Mouse (Mus musculus) heart, embryonic 14.5 days (tissue): ENCODE measurements around the gene Clybl. TPM values are rescaled to one million over a fixed set of nuclear protein-coding genes. Genes with fewer than 3 reads are reported as not detected.

ENCODE experiments used
- ATAC-seq: fragments of 200-750 bp; cut with Nextera tagmentation; 2 replicates; pipeline ENCODE4 v1.8.0; 2017; ENCODE audit warnings: low read depth, moderate TSS enrichment; ENCODE audit not compliant: insufficient number of reproducible peaks, insufficient read depth, low FRiP score
- H3K27ac ChIP-seq, 2 experiments: fragments of 200-500 bp in 1 of 2; fragments of 300-500 bp in 1 of 2; sonication (generic) in 1 of 2; replicated peaks in 1 of 2; 2 replicates each; pipeline ENCODE4 v1.5.1; 2012 to 2014; ENCODE audit warnings: low read depth in 2 of 2, low read length in 2 of 2, control low read depth in 1 of 2, mild to moderate bottlenecking in 1 of 2, mixed read lengths in 1 of 2; ENCODE audit not compliant: control insufficient read depth in 1 of 2, insufficient read depth in 1 of 2
- H3K27me3 ChIP-seq: fragments of 300-500 bp; sonication (generic); 2 replicates; pipeline ENCODE4 v1.6.1; 2014; ENCODE audit warnings: mild to moderate bottlenecking, low read length, control low read depth; ENCODE audit not compliant: control insufficient read depth, insufficient read depth
- H3K36me3 ChIP-seq: fragments of 300-500 bp; sonication (generic); 2 replicates; pipeline ENCODE4 v1.6.1; 2014; ENCODE audit warnings: mild to moderate bottlenecking, control low read depth, low read length, mixed read lengths; ENCODE audit not compliant: control insufficient read depth, insufficient read depth
- H3K4me1 ChIP-seq, 2 experiments: fragments of 200-500 bp in 1 of 2; fragments of 300-500 bp in 1 of 2; sonication (generic) in 1 of 2; 2 replicates each; pipeline ENCODE4 v1.6.1; 2012 to 2014; ENCODE audit warnings: low read length in 2 of 2, control low read depth in 1 of 2, mixed read lengths in 1 of 2; ENCODE audit not compliant: control insufficient read depth in 2 of 2, insufficient read depth in 2 of 2
- H3K4me2 ChIP-seq: fragments of 300-500 bp; sonication (generic); 2 replicates; pipeline ENCODE4 v1.6.1; 2014; ENCODE audit warnings: mild to moderate bottlenecking, low read length
- H3K4me3 ChIP-seq, 2 experiments: fragments of 200-500 bp in 1 of 2; fragments of 300-500 bp in 1 of 2; sonication (generic) in 1 of 2; 2 replicates each; pipeline ENCODE4 v1.5.1; 2012 to 2014; ENCODE audit warnings: low read length in 2 of 2, mild to moderate bottlenecking in 2 of 2, control low read depth in 1 of 2, low read depth in 1 of 2, moderate library complexity in 1 of 2; ENCODE audit not compliant: control insufficient read depth in 1 of 2, insufficient read depth in 1 of 2
- H3K9ac ChIP-seq: fragments of 300-500 bp; sonication (generic); 2 replicates; pipeline ENCODE4 v1.6.1; 2014; ENCODE audit warnings: mild to moderate bottlenecking, low read length
- H3K9me3 ChIP-seq: fragments of 300-500 bp; sonication (generic); 2 replicates; pipeline ENCODE4 v1.6.1; 2016; ENCODE audit warnings: low read length, control low read depth; ENCODE audit not compliant: control insufficient read depth
- WGBS: fragments of 180-500 bp; shearing (Covaris S2); extraction: QIAGEN DNeasy Blood & Tissue Kit; methylation state at CpG from one replicate; pipeline ENCODE4 v1.1.7; 2014; 5-methylcytosine and 5-hydroxymethylcytosine counted together
- polyA plus RNA-seq: library from polyadenylated mRNA; unstranded; fragments of >200 nt; fragmentation: Nextera tagmentation; extraction: Ambion mirVana; gene quantifications from 2 replicates; pipeline ENCODE4 v1.2.1, GENCODE M21; 2014

The Clybl gene
- polyA plus RNA-seq, 1 experiment from 2014 or later, result 100 TPM

GRCm38 (mm10) chr14:122384447-122385237 lies 203.1 kb downstream of the Clybl start:
- H3K27me3 ChIP-seq, result no peaks in the 10 kb centered on the region
- 85% methylated on average over 21 of the region's 21 CpGs for WGBS
- H3K9me3 ChIP-seq, result no peaks in the 10 kb centered on the region
- H3K27ac ChIP-seq, result no peak overlapping the region
- no peaks in the 10 kb centered on the region for H3K4me1 ChIP-seq
- no peak for ATAC-seq
- no peak overlapping the region for H3K9ac ChIP-seq
- no peak overlapping the region for H3K4me2 ChIP-seq
- H3K4me3 ChIP-seq, result no peak overlapping the region
- no peaks in the 10 kb centered on the region for H3K36me3 ChIP-seq

GRCm38 (mm10) chr14:122385238-122385534 lies 203.7 kb downstream of the Clybl start:
- 78% methylated on average over 3 of the region's 3 CpGs for WGBS
- no peak for ATAC-seq
- no peak overlapping the region for H3K9ac ChIP-seq
- H3K4me2 ChIP-seq, result no peak overlapping the region
- H3K4me1 ChIP-seq, result no peaks in the 10 kb centered on the region
- no peak overlapping the region for H3K4me3 ChIP-seq
- no peak overlapping the region for H3K27ac ChIP-seq
- no peaks in the 10 kb centered on the region for H3K9me3 ChIP-seq
- H3K27me3 ChIP-seq, result no peaks in the 10 kb centered on the region
- H3K36me3 ChIP-seq, result no peaks in the 10 kb centered on the region

- ATAC-seq, result no peak
- no peaks in the 10 kb centered on the region for H3K4me1 ChIP-seq
- H3K4me2 ChIP-seq, result no peak overlapping the region
- no peaks in the 10 kb centered on the region for H3K36me3 ChIP-seq
- H3K27ac ChIP-seq, result no peak overlapping the region
- H3K9ac ChIP-seq, result no peak overlapping the region
- H3K27me3 ChIP-seq, result no peaks in the 10 kb centered on the region
- no peaks in the 10 kb centered on the region for H3K9me3 ChIP-seq
- 90% methylated on average over 5 of the region's 5 CpGs for WGBS
- no peak overlapping the region for H3K4me3 ChIP-seq
These were observed 204.3 kb downstream of the Clybl start for GRCm38 (mm10) chr14:122385758-122386157.

- H3K27ac ChIP-seq, result no peak overlapping the region
These were observed 205.0 kb downstream of the Clybl start for GRCm38 (mm10) chr14:122386281-122387130.

GRCm38 (mm10) chr14:122387781-122388180 lies 206.3 kb downstream of the Clybl start:
- Histone ChIP-seq H3K9ac (no peak overlapping the region), H3K4me1 (no peaks in the 10 kb centered on the region), H3K4me3 (no peak overlapping the region), H3K27me3 (no peaks in the 10 kb centered on the region), H3K4me2 (no peak overlapping the region), H3K36me3 (no peaks in the 10 kb centered on the region), H3K27ac (no peak overlapping the region), H3K9me3 (no peaks in the 10 kb centered on the region)
- WGBS, result 85% methylated on average over 5 of the region's 5 CpGs
- no peak for ATAC-seq

More at GRCm38 (mm10) chr14:122386281-122387130, 205.0 kb downstream of the Clybl start:
- Histone ChIP-seq H3K9ac (no peak overlapping the region), H3K4me2 (no peak overlapping the region), H3K27me3 (no peaks in the 10 kb centered on the region), H3K4me1 (no peaks in the 10 kb centered on the region), H3K9me3 (no peaks in the 10 kb centered on the region), H3K36me3 (no peaks in the 10 kb centered on the region), H3K4me3 (no peak overlapping the region)
- no peak for ATAC-seq
- 92% methylated on average over 17 of the region's 17 CpGs for WGBS

GRCm38 (mm10) chr14:122388431-122389031 lies 207.0 kb downstream of the Clybl start:
- ATAC-seq, result no peak
- Histone ChIP-seq H3K27ac (no peak overlapping the region), H3K4me3 (no peak overlapping the region), H3K36me3 (no peaks in the 10 kb centered on the region), H3K9me3 (no peaks in the 10 kb centered on the region), H3K27me3 (no peaks in the 10 kb centered on the region), H3K4me1 (no peaks in the 10 kb centered on the region), H3K4me2 (no peak overlapping the region), H3K9ac (no peak overlapping the region)
- WGBS, result 79% methylated on average over 19 of the region's 19 CpGs

- H3K4me2 ChIP-seq, result no peak overlapping the region
- H3K9ac ChIP-seq, result no peak overlapping the region
- WGBS, result 81% methylated on average over 13 of the region's 13 CpGs
- H3K27me3 ChIP-seq, result no peaks in the 10 kb centered on the region
- no peaks in the 10 kb centered on the region for H3K36me3 ChIP-seq
- H3K9me3 ChIP-seq, result no peaks in the 10 kb centered on the region
- no peak overlapping the region for H3K4me3 ChIP-seq
- H3K4me1 ChIP-seq, result no peaks in the 10 kb centered on the region
- no peak overlapping the region for H3K27ac ChIP-seq
- ATAC-seq, result no peak
These were observed 208.3 kb downstream of the Clybl start for GRCm38 (mm10) chr14:122389684-122390370.
